ENCODE assay signal across 9 mouse cellular contexts in the genomic region with DNA sequence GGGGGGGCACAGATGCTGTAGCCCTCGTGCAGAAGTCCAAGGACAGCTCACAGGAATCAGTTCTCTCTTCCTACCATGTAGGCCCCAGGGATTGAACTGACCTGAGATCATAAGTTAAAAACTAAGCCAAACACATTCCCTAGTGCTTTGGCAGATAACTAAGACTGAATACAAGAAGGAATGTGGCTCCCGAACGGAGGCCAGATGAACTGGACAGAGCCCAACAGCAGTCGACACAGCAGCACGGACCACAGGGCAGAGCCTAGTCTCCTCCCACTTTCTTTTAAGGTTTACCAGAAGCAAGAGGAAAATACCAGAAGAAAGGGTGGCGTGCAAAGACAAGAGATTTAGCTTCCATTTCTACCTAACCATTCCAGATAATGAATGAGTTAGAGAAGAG. TPM values are rescaled to one million over a fixed set of nuclear protein-coding genes. Genes with fewer than 3 reads are reported as not detected.
DNase-seq lines count a peak whose midpoint lies in the region; ATAC-seq and TF ChIP-seq lines count a peak whose summit lies in the region.
"Had no signal": no experiment of that assay in that cellular context is flagged by ENCODE, and none has a peak within 500 bp of the region (broad histone marks: within the 10 kb centered on the region; RNA-seq: fewer than 3 reads in every experiment).

No protein-coding gene starts in this region.

- ATAC-seq in kidney, postnatal 0 days (replicated peaks; ENCODE audit: low FRiP score, low read depth) = peak; percentile 63
- no peak for ATAC-seq in stomach, embryonic 16.5 days (ENCODE audit: insufficient read depth, low FRiP score)

- WGBS in kidney, postnatal 0 days = 26% methylated on average over 6 of the region's 6 CpGs
- WGBS in stomach, embryonic 16.5 days = 17% methylated on average over 6 of the region's 6 CpGs

- TF ChIP-seq CTCF in kidney, postnatal 0 days (IDR thresholded peaks at IDR 0.05; ENCODE audit: low read depth) = no peak

- no peaks in the 10 kb centered on the region for H3K36me3 ChIP-seq in kidney, postnatal 0 days (ENCODE audit: insufficient read depth, low read length)
- H3K36me3 ChIP-seq in stomach, embryonic 16.5 days (ENCODE audit: control insufficient read depth, insufficient read depth, low read length) = no peaks in the 10 kb centered on the region

- DNase-seq in ovary, adult 18-20 months (ENCODE audit: low spot score) = peak; percentile 41
- DNase-seq in ovary, postnatal 10 days (ENCODE audit: low spot score) = no peak
- DNase-seq in heart, adult 9 months (ENCODE audit: low spot score in 2 of 2) = peak; percentile 54 to 74
- peak; percentile 80 for DNase-seq in kidney, postnatal 0 days (ENCODE audit: low spot score)
- DNase-seq in left cerebral cortex, adult 18-20 months (ENCODE audit: low spot score in 2 of 2) = no peak
- DNase-seq in frontal cortex, postnatal 14 days (ENCODE audit: low spot score in 2 of 2) = no peak
- no peak for DNase-seq in layer of hippocampus, adult 18-20 months (ENCODE audit: low spot score in 2 of 2)

- H3K27ac ChIP-seq in kidney, postnatal 0 days = 0 out of 2 replicates have a peak overlapping the region, but pooled peaks have one; percentile 14
- peak overlapping the region; percentile 55; the same call in 1 of the 2 replicates for H3K27ac ChIP-seq in stomach, embryonic 16.5 days (ENCODE audit: low read length)

- H3K9me3 ChIP-seq in kidney, postnatal 0 days (replicated peaks; ENCODE audit: low read length) = no peaks in the 10 kb centered on the region
- no peaks in the 10 kb centered on the region for H3K9me3 ChIP-seq in stomach, embryonic 16.5 days (replicated peaks; ENCODE audit: control insufficient read depth, low read length)
- H3K9me3 ChIP-seq: megakaryocyte, embryonic 14.5 days had no signal

- H3K27me3 ChIP-seq in kidney, postnatal 0 days (ENCODE audit: insufficient read depth, low read length) = no peaks in the 10 kb centered on the region
- H3K27me3 ChIP-seq in stomach, embryonic 16.5 days (ENCODE audit: control insufficient read depth, insufficient read depth, low read length) = no peaks in the 10 kb centered on the region

- H3K4me3 ChIP-seq in kidney, postnatal 0 days (replicated peaks; ENCODE audit: low read depth, low read length) = no peak overlapping the region
- H3K4me3 ChIP-seq in stomach, embryonic 16.5 days (replicated peaks; ENCODE audit: low read length) = no peak overlapping the region
- H3K4me3 ChIP-seq: megakaryocyte, embryonic 14.5 days had no signal

- H3K4me1 ChIP-seq in kidney, postnatal 0 days (replicated peaks; ENCODE audit: insufficient read depth, low read length) = no peaks in the 10 kb centered on the region; the same call in none of the 2 replicates
- peaks cover 14% of the 10 kb centered on the region for H3K4me1 ChIP-seq in stomach, embryonic 16.5 days (ENCODE audit: control insufficient read depth, insufficient read depth, low read length)
- H3K4me1 ChIP-seq: megakaryocyte, embryonic 14.5 days had no signal

- no peak overlapping the region for H3K9ac ChIP-seq in kidney, postnatal 0 days (ENCODE audit: low read depth, low read length)
- no peak overlapping the region for H3K9ac ChIP-seq in stomach, embryonic 16.5 days (ENCODE audit: low read length)

- H3K4me2 ChIP-seq in kidney, postnatal 0 days (ENCODE audit: low read length) = no peak overlapping the region
- no peak overlapping the region for H3K4me2 ChIP-seq in stomach, embryonic 16.5 days (ENCODE audit: low read depth, low read length)

RNA-seq across cellular contexts. Expression of a gene that starts 42.1 kb away (rescaled TPM):
- 14.1 and 14.9 TPM in 2 replicates for polyA plus RNA-seq in kidney, postnatal 0 days (2015; fragmentation: Nextera tagmentation; extraction: Ambion mirVana)
- polyA plus RNA-seq in stomach, embryonic 16.5 days (2015; fragmentation: Nextera tagmentation; extraction: Ambion mirVana) = 13.6 and 14.6 TPM in 2 replicates
- total RNA-seq in left cerebral cortex, adult 18-20 months (2021) = 10 to 100 TPM; 12.8 to 16.1 TPM
- 10 to 100 TPM; 17.2 to 21.1 TPM for total RNA-seq in layer of hippocampus, adult 18-20 months (2021)

Comparison
In these comparisons a context has a peak if more than half of its experiments do, and no peak if none do; other contexts are left out.
1. DNase-seq: peak in ovary, adult 18-20 months (single experiment), heart, adult 9 months (2 of 2) and kidney, postnatal 0 days (single experiment); none in ovary, postnatal 10 days (single experiment), left cerebral cortex, adult 18-20 months (0 of 2), frontal cortex, postnatal 14 days (0 of 2) and layer of hippocampus, adult 18-20 months (0 of 2).